Mouse (Mus musculus) myocyte (in vitro differentiated cells): ENCODE results near the gene Fyn. TPM values are rescaled to one million over a fixed set of nuclear protein-coding genes. Genes with fewer than 3 reads are reported as not detected.
A peak's percentile ranks its signal among the peaks of the same experiment; 100 is the strongest.

Source experiments
- H3K27me3 ChIP-seq: one replicate; pipeline ENCODE4 v1.6.1; 2011; ENCODE audit not compliant: control insufficient read depth, insufficient read depth, insufficient read length
- H3K36me3 ChIP-seq: one replicate; pipeline ENCODE4 v1.6.1; 2011; ENCODE audit not compliant: control insufficient read depth, insufficient read depth
- H3K4me2 ChIP-seq: one replicate; pipeline ENCODE4 v1.6.1; 2011; ENCODE audit warnings: low read depth, control low read depth
- H3K4me3 ChIP-seq: one replicate; pipeline ENCODE4 v1.5.1; 2011; ENCODE audit warnings: mild to moderate bottlenecking, control low read depth, moderate library complexity
- H3K79me2 ChIP-seq: one replicate; pipeline ENCODE4 v1.6.1; 2011; ENCODE audit not compliant: control insufficient read depth, insufficient read depth
- H3ac ChIP-seq: one replicate; pipeline ENCODE4 v1.6.1; 2011; ENCODE audit not compliant: control insufficient read depth, insufficient read length
- CEBPB ChIP-seq: IDR thresholded peaks from 2 replicates; pipeline ENCODE4 v1.6.1; 2011; ENCODE audit warnings: mild to moderate bottlenecking, moderate library complexity; ENCODE audit not compliant: poor library complexity, insufficient read depth, severe bottlenecking
- E2F4 ChIP-seq: IDR thresholded peaks from one replicate; pipeline ENCODE4 v1.6.1; 2011; ENCODE audit warnings: mild to moderate bottlenecking, control low read depth, moderate library complexity; ENCODE audit not compliant: insufficient read depth
- MAX ChIP-seq: IDR thresholded peaks from one replicate; pipeline ENCODE4 v1.6.1; 2011; ENCODE audit warnings: low read depth, mild to moderate bottlenecking, control low read depth
- MYOD1 ChIP-seq, 3 experiments: IDR thresholded peaks; one replicate each; pipeline ENCODE4 v1.6.1; 2011; ENCODE audit warnings: control low read depth in 2 of 3, low read depth in 2 of 3, mild to moderate bottlenecking in 2 of 3, moderate library complexity in 1 of 3; ENCODE audit not compliant: insufficient read length in 2 of 3, control insufficient read depth in 1 of 3
- MYOG ChIP-seq, 3 experiments: IDR thresholded peaks; one replicate each; pipeline ENCODE4 v1.6.1; 2011; ENCODE audit warnings: control low read depth in 2 of 3, low read depth in 2 of 3, mild to moderate bottlenecking in 2 of 3; ENCODE audit not compliant: insufficient read length in 2 of 3, control insufficient read depth in 1 of 3, insufficient read depth in 1 of 3
- POLR2A ChIP-seq: IDR thresholded peaks from one replicate; pipeline ENCODE4 v1.6.1; 2011; ENCODE audit warnings: low read depth, mild to moderate bottlenecking, control low read depth, moderate library complexity; ENCODE audit not compliant: insufficient read length
- POLR2AphosphoS2 ChIP-seq: IDR thresholded peaks from one replicate; pipeline ENCODE4 v1.6.1; 2011; ENCODE audit warnings: low read depth, control low read depth; ENCODE audit not compliant: insufficient read length
- REST ChIP-seq: IDR thresholded peaks from one replicate; pipeline ENCODE4 v1.6.1; 2011; ENCODE audit warnings: mild to moderate bottlenecking, control low read depth, moderate library complexity; ENCODE audit not compliant: insufficient read depth, insufficient read length
- SRF ChIP-seq: IDR thresholded peaks from one replicate; pipeline ENCODE4 v1.6.1; 2011; ENCODE audit warnings: low read depth; ENCODE audit not compliant: control insufficient read depth, insufficient read length
- TCF12 ChIP-seq: IDR thresholded peaks from one replicate; pipeline ENCODE4 v1.6.1; 2011; ENCODE audit warnings: mild to moderate bottlenecking, control low read depth; ENCODE audit not compliant: poor library complexity, insufficient read depth, severe bottlenecking
- TCF3 ChIP-seq: IDR thresholded peaks from one replicate; pipeline ENCODE4 v1.6.1; 2011; ENCODE audit warnings: low read depth, control low read depth; ENCODE audit not compliant: insufficient read length
- USF1 ChIP-seq: IDR thresholded peaks from one replicate; pipeline ENCODE4 v1.6.1; 2011; ENCODE audit warnings: low read depth, mild to moderate bottlenecking, control low read depth, moderate library complexity
- polyA plus RNA-seq: library from polyadenylated mRNA; unstranded; fragments of >200 nt; fragmentation: generic; extraction: Trizol; gene quantifications from one replicate; pipeline ENCODE4 v1.2.1, GENCODE M21; 2012; ENCODE audit warnings: missing spikeins

Fyn gene
- polyA plus RNA-seq, 1 experiment = 148 TPM

GRCm38 (mm10) chr10:39449179-39449578, 80.5 kb downstream of the Fyn start:
- Histone ChIP-seq H3ac (no peak overlapping the region), H3K4me3 (no peak overlapping the region), H3K79me2 (peaks cover 78% of the 10 kb centered on the region), H3K4me2 (peak overlapping the region; percentile 15), H3K27me3 (no peaks in the 10 kb centered on the region), H3K36me3 (no peaks in the 10 kb centered on the region)
- TF ChIP-seq POLR2A (no peak), POLR2AphosphoS2 (no peak), MYOG (IDR thresholded peaks at IDR 0.05; ENCODE audit: control insufficient read depth in 1 of 3, insufficient read depth in 1 of 3, insufficient read length in 2 of 3, low read depth in 2 of 3) (no peak), TCF12 (no peak), SRF (no peak), MYOD1 (IDR thresholded peaks at IDR 0.05; ENCODE audit: control insufficient read depth in 1 of 3, insufficient read length in 2 of 3, low read depth in 2 of 3) (no peak), E2F4 (no peak), CEBPB (no peak), USF1 (no peak), MAX (no peak), TCF3 (no peak), REST (no peak)

- no peak overlapping the region for H3K4me2 ChIP-seq
- H3K4me3 ChIP-seq = no peak overlapping the region
- no peaks in the 10 kb centered on the region for H3K27me3 ChIP-seq
- H3K36me3 ChIP-seq = no peaks in the 10 kb centered on the region
- H3K79me2 ChIP-seq = peaks cover 78% of the 10 kb centered on the region
- no peak for TF ChIP-seq TCF12
- no peak for TF ChIP-seq MAX
- no peak for TF ChIP-seq REST
- TF ChIP-seq SRF = no peak
- no peak for TF ChIP-seq CEBPB
- no peak for TF ChIP-seq MYOG (IDR thresholded peaks at IDR 0.05; ENCODE audit: control insufficient read depth in 1 of 3, insufficient read depth in 1 of 3, insufficient read length in 2 of 3, low read depth in 2 of 3)
- TF ChIP-seq E2F4 = no peak
- no peak for TF ChIP-seq TCF3
- TF ChIP-seq POLR2AphosphoS2 = no peak
- no peak for TF ChIP-seq USF1
- no peak for TF ChIP-seq POLR2A
- TF ChIP-seq MYOD1 (IDR thresholded peaks at IDR 0.05; ENCODE audit: control insufficient read depth in 1 of 3, insufficient read length in 2 of 3, low read depth in 2 of 3) = no peak
- H3ac ChIP-seq = no peak overlapping the region
These were observed 81.7 kb downstream of the Fyn start for GRCm38 (mm10) chr10:39450356-39450755.

- TF ChIP-seq USF1 (no peak), POLR2AphosphoS2 (no peak), MAX (no peak), SRF (no peak), TCF3 (no peak), MYOD1 (IDR thresholded peaks at IDR 0.05; ENCODE audit: control insufficient read depth in 1 of 3, insufficient read length in 2 of 3, low read depth in 2 of 3) (no peak), POLR2A (no peak), TCF12 (no peak), MYOG (IDR thresholded peaks at IDR 0.05; ENCODE audit: control insufficient read depth in 1 of 3, insufficient read depth in 1 of 3, insufficient read length in 2 of 3, low read depth in 2 of 3) (no peak), REST (no peak), E2F4 (no peak), CEBPB (no peak)
- H3K27me3 ChIP-seq = no peaks in the 10 kb centered on the region
- peaks cover 74% of the 10 kb centered on the region for H3K79me2 ChIP-seq
- H3K36me3 ChIP-seq = no peaks in the 10 kb centered on the region
- H3K4me2 ChIP-seq = no peak overlapping the region
- H3K4me3 ChIP-seq = no peak overlapping the region
- no peak overlapping the region for H3ac ChIP-seq
These were observed 82.4 kb downstream of the Fyn start for GRCm38 (mm10) chr10:39451065-39451464.

DNA sequence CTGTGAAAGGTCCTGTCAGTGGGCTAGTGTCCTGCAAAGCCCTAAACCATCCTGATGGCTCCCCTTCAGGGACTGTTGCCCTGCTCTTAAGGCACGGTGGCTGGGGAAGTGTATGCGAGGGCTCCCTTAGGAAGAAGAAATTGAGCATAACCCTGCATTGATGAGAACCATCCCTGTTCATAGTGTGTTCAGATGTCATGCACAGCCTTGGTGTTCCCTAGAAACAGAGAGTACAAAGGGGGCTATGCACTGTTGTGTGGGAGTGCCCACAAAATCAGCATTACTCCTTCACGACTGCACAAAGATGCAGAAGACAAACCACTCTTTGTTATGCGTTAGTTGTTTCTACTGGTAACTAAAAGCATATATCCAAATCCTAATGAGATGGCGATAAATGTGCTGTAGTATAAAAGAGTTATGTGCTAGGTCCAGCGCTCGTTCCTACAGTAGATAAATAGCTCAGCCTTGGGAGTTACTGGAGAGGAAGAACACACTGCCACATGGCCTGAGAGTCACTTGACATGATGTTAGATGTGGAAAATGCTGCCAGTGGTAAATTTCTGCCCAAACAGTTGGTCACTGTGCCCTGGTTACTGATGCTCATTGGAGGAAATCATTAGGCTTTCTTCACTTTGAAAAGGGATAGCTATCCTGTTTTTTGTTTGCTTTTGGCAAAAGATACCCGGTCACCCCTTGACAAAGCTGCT, 83.4 kb downstream of the Fyn start:
- Histone ChIP-seq H3K4me2 (no peak overlapping the region), H3ac (no peak overlapping the region), H3K36me3 (no peaks in the 10 kb centered on the region), H3K79me2 (peaks cover 64% of the 10 kb centered on the region), H3K27me3 (no peaks in the 10 kb centered on the region), H3K4me3 (no peak overlapping the region)
- peak; percentile 7 for TF ChIP-seq POLR2AphosphoS2
- no peak for TF ChIP-seq TCF12

DNA sequence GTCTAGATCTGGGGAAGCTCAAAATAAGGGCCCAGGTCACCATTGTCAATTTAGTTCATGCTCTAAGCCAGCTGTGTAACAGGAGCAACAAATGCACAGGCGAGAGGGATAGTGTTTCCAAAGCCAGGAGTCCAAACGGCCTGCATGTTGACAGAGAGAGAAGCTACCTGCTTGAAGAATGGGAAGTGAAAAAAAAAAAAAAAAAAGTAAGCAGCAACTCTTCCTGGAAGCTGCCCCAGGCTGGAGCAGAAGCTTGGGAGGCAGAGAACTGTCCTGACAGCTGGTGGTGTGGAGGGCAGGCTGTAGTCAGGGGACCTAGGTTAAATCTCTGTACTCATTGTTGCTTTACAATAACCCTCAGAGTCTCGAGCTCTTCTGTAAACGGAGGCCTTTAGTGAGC, 86.7 kb downstream of the Fyn start:
- Histone ChIP-seq H3ac (no peak overlapping the region), H3K36me3 (no peaks in the 10 kb centered on the region), H3K79me2 (peaks cover 44% of the 10 kb centered on the region), H3K4me2 (no peak overlapping the region), H3K4me3 (no peak overlapping the region), H3K27me3 (no peaks in the 10 kb centered on the region)
- TF ChIP-seq REST = no peak
- TF ChIP-seq MYOD1 (IDR thresholded peaks at IDR 0.05; ENCODE audit: control insufficient read depth in 1 of 3, insufficient read length in 2 of 3, low read depth in 2 of 3) = no peak
- TF ChIP-seq TCF12 = no peak
- TF ChIP-seq POLR2A = no peak
- no peak for TF ChIP-seq CEBPB
- TF ChIP-seq SRF = no peak
- no peak for TF ChIP-seq POLR2AphosphoS2
- TF ChIP-seq MAX = no peak
- no peak for TF ChIP-seq USF1
